Mouse (Mus musculus) spleen, adult 12 weeks (tissue): ENCODE data around the gene Astn1.

ENCODE experiments used
- DNase-seq: peaks from one replicate; pipeline ENCODE4 v3.0.0; 2022; ENCODE audit warnings: low spot score

Gene Astn1

GRCm38 (mm10) chr1:158617943-158618342 is 255.9 kb downstream of the Astn1 start:
- no peak for DNase-seq

GRCm38 (mm10) chr1:158632935-158633334 is 270.9 kb downstream of the Astn1 start:
- no peak for DNase-seq

GRCm38 (mm10) chr1:158633441-158633840 is 271.4 kb downstream of the Astn1 start:
- no peak for DNase-seq

- no peak for DNase-seq
Measured at GRCm38 (mm10) chr1:158641306-158641705, 279.2 kb downstream of the Astn1 start.

DNA sequence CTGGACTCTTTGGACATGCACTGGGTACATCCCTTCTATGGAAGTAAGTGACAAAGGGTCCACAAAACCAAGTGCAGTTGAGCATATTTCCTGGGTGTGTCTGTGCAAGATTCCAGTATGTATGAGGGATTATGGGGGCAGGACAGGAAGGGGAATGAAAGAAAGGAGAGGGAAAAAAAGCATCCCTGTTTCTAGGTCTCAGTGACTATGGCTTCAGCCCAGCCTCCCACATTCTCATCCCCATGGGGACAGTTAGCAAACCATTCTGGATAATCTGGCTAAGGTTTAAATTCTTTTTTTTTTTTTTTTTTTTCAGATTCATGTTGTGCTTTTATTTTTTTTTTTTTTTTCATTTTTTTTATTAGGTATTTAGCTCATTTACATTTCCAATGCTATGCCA is 280.2 kb downstream of the Astn1 start:
- no peak for DNase-seq

DNA sequence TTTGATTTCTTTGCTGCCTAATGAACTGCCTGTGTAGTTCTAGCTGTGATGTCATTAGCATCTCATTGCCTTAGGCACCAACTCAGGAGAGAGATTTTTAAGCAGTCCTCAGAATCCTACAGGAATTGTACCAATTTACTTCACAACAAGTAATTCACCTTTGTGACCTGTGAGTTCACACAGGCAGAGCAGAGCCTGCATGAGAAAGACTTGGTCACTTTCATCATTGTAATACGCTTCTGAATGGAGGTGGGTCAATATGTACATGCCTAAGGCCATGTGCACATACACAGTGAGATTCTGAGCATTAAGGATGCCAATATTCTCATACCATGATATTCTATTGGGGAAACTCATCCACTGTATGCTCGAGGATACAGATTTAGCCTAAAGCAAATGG is 290.7 kb downstream of the Astn1 start:
- no peak for DNase-seq

DNA sequence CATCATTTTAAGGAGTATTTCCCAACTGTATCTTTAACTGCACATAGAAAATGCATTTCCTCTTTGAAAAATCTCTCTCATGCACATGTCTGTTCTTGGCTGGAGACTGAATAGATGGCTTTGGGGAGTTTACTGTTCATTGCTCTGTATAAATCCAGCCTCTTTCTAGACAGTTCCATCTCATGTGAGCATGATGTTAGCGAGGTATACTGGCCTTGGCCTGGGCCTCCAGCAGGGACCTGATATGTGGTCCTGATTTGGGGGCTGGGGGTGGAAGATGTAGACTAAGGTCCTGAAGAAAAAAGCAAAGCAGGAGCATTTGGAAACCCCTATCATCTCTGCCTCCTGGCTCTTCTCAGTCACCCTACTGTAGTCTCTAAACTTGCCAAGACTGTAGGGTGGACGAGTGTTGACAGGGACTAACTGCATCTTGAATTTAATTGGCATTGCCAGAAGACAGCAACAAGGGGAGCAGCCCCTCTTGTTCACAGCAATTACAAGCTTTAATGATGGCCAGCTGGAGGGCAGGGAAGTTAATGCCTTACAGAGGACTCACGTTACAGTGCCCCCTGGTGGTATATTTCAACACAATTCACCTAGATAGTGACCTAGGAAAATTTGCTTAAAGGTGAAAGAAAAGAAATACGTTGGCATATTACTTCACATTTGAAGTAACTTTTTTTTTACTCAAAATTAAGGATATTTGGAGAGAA is 291.9 kb downstream of the Astn1 start:
- DNase-seq: no peak

- no peak for DNase-seq
Measured at GRCm38 (mm10) chr1:158654571-158655205, 292.6 kb downstream of the Astn1 start.

GRCm38 (mm10) chr1:158656986-158657385 is 294.9 kb downstream of the Astn1 start:
- no peak for DNase-seq

GRCm38 (mm10) chr1:158666001-158666400 is 303.9 kb downstream of the Astn1 start:
- DNase-seq: no peak

- no peak for DNase-seq
Measured at GRCm38 (mm10) chr1:158669971-158670592, 308.0 kb downstream of the Astn1 start.

DNA sequence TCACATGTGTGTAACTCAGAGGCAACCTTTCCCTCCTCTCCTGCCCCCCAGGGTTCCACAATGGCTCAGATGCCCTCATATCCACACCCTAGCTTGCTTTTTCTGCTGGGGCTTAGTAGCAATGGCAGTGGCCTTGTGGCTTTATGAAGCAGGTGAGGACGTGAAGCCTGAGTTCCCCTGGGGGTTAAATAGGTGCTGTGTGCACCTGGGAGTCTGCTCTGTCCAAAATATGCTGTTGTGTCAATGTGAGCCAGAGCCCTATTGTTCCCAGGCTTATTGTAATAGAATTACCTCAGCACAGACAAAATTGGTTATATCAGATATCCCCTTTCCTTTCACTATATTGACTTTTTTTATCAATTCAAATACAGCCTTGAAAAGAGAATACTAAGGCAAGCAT is 325.7 kb downstream of the Astn1 start:
- no peak for DNase-seq

DNA sequence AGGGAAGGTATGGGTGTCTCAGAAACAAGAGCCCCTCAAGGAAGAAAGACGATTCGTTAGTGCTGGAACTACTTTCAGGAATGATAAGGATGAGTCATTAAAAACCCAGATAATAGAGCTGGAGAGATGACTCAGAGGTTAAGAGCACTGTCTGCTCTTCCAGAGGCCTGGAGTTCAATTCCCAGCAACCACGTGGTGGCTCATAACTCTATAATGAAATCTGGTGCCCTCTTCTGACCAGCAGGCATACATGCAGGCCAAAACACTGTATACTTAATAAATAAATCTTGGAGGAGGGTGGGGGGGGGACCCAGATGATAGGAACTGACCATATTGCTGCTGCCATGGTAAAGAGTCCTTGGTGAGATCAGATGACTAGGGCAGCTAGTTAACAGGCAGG is 335.4 kb downstream of the Astn1 start:
- no peak for DNase-seq

- DNase-seq: no peak
Measured at GRCm38 (mm10) chr1:158697859-158698569, 335.9 kb downstream of the Astn1 start.

GRCm38 (mm10) chr1:158699276-158699675 is 337.2 kb downstream of the Astn1 start:
- DNase-seq: no peak

DNA sequence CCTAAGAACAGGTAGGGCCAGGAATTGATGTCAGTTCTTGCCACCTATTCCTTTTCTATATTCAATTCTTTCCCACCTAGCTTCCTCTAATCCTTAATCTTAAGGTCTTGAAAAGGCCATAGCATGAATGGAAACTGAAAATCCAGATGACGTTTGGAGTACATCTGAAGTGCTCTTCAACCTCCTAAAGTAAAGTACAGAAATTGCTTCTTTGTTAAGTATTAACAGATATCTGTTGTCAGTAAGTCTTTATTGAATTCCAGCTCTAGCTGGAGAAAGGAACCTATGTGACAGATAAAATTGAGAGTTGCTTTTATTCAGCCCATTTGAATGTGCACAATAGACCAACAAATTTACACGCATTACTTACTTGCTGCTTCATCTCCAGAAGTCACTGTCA is 338.1 kb downstream of the Astn1 start:
- DNase-seq: no peak

DNA sequence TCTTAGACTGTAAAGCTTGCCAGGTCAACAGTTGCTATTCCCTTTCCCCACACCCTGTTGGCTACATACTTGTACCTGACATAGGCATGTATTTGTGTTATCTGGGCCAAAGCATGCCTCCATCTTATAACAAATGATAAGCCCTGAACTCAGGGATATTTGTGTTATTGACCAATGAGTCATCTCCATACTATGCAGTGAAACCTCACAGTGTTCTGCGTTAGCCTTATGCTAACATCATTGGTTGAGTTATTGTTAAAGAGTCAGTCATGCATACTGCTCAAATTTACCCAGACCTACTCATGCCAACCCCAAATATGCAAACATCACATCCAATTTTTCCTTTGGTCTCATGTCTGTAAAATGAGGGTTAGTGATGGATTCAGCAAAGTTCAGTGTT is 339.3 kb downstream of the Astn1 start:
- no peak for DNase-seq

- no peak for DNase-seq
Measured at GRCm38 (mm10) chr1:158713301-158714095, 351.4 kb downstream of the Astn1 start.

GRCm38 (mm10) chr1:158732868-158733496 is 370.9 kb downstream of the Astn1 start:
- no peak for DNase-seq

GRCm38 (mm10) chr1:158739132-158739919 is 377.3 kb downstream of the Astn1 start:
- no peak for DNase-seq
